Mouse (Mus musculus): ENCODE measurements around the gene Sh3d19. TPM values are rescaled to one million over a fixed set of nuclear protein-coding genes. Genes with fewer than 3 reads are reported as not detected.

The Sh3d19 gene
- total and polyA plus RNA-seq, 3 experiments, result 0.16 to 0.76 (median 0.33) TPM

- H3K4me2 ChIP-seq (ENCODE audit: insufficient read depth, low read depth, poor library complexity, severe bottlenecking), result no peak overlapping the region
- dilution Hi-C loops (cut with MboI; ENCODE audit: extremely low pct_ligation_motif_present, extremely low pct_unique_long_range_greater_than_20kb, low sequenced_read_pairs), result no loop called here
- no peaks in the 10 kb centered on the region for H3K79me2 ChIP-seq (replicated peaks; ENCODE audit: control insufficient read depth, extremely low read depth, insufficient read depth, poor library complexity, severe bottlenecking)
- DNase-seq (ENCODE audit: extremely low read depth), result no peak
- in situ Hi-C loops (cut with MboI; ENCODE audit: low pct_ligation_motif_present, low pct_unique_long_range_greater_than_20kb, low sequenced_read_pairs), result no loop called here
- no peaks in the 10 kb centered on the region for H3K9me3 ChIP-seq (replicated peaks; ENCODE audit: low read length)
- peaks cover 0 to 2% of the 10 kb centered on the region in 2 experiments; a peak in 1 of 4 replicates for H3K4me1 ChIP-seq (ENCODE audit: control insufficient read depth in 1 of 2, insufficient read depth in 2 of 2)
- no peak overlapping the region for H3K9ac ChIP-seq (ENCODE audit: insufficient read depth, low read depth)
- no peak overlapping the region for H3K4me3 ChIP-seq (replicated peaks in 1 of 3; ENCODE audit: low read depth in 2 of 3, low read length in 2 of 3, poor library complexity in 1 of 3)
- H3K27ac ChIP-seq (ENCODE audit: insufficient read depth, low read depth), result no peak overlapping the region
- TF ChIP-seq PAX5 (IDR thresholded peaks at IDR 0.05; ENCODE audit: low read length), result no peak
- no peak for TF ChIP-seq IRF4 (IDR thresholded peaks at IDR 0.05; ENCODE audit: low read depth, low read length)
- no peak for TF ChIP-seq MYC (IDR thresholded peaks at IDR 0.05; ENCODE audit: low read depth, low read length)
- TF ChIP-seq RCOR1 (conservative IDR thresholded peaks at IDR 0.05; ENCODE audit: low read depth, low read length), result no peak
- TF ChIP-seq BHLHE40 (IDR thresholded peaks at IDR 0.05; ENCODE audit: low read depth, low read length), result no peak
- no peak for TF ChIP-seq ZKSCAN1 (IDR thresholded peaks at IDR 0.05; ENCODE audit: borderline replicate concordance, low read depth, low read length)
- no peak for TF ChIP-seq KAT2A (IDR thresholded peaks at IDR 0.05; ENCODE audit: insufficient replicate concordance, low read length)
- no peak for TF ChIP-seq CHD2 (IDR thresholded peaks at IDR 0.05; ENCODE audit: low read length)
- TF ChIP-seq UBTF (IDR thresholded peaks at IDR 0.05; ENCODE audit: low read depth, low read length), result no peak
- no peak for TF ChIP-seq ZC3H11A (IDR thresholded peaks at IDR 0.05; ENCODE audit: low read depth, low read length)
- no peak for TF ChIP-seq NELFE (IDR thresholded peaks at IDR 0.05; ENCODE audit: low read depth, low read length)
- no peak for TF ChIP-seq ZMIZ1 (IDR thresholded peaks at IDR 0.05; ENCODE audit: low read depth, low read length)
- TF ChIP-seq MEF2A (IDR thresholded peaks at IDR 0.05; ENCODE audit: borderline replicate concordance, low read depth, low read length), result no peak
- TF ChIP-seq RAD21 (IDR thresholded peaks at IDR 0.05; ENCODE audit: low read depth, low read length), result no peak
- no peak for TF ChIP-seq TCF12 (IDR thresholded peaks at IDR 0.05; ENCODE audit: low read depth, low read length)
- TF ChIP-seq JUN (IDR thresholded peaks at IDR 0.05; ENCODE audit: insufficient read depth, low read depth, low read length), result no peak
- no peak for TF ChIP-seq JUND (conservative IDR thresholded peaks at IDR 0.05; ENCODE audit: low read depth, low read length)
- no peak for TF ChIP-seq NRF1 (IDR thresholded peaks at IDR 0.05; ENCODE audit: low read depth, low read length)
- no peak for TF ChIP-seq CHD1 (IDR thresholded peaks at IDR 0.05; ENCODE audit: low read depth, low read length)
- no peaks in the 10 kb centered on the region for H3K27me3 ChIP-seq (replicated peaks)
- H3K36me3 ChIP-seq (replicated peaks in 1 of 2; ENCODE audit: control insufficient read depth in 1 of 2, insufficient read depth in 1 of 2, low read length in 1 of 2), result no peaks in the 10 kb centered on the region
Observed at GRCm38 (mm10) chr3:85930671-85931255, 40.1 kb upstream of the Sh3d19 start.

- in situ Hi-C loops (cut with MboI; ENCODE audit: low pct_ligation_motif_present, low pct_unique_long_range_greater_than_20kb, low sequenced_read_pairs), result no loop called here
- H3K27ac ChIP-seq (ENCODE audit: insufficient read depth, low read depth), result no peak overlapping the region
- no peaks in the 10 kb centered on the region for H3K27me3 ChIP-seq (replicated peaks)
- dilution Hi-C loops (cut with MboI; ENCODE audit: extremely low pct_ligation_motif_present, extremely low pct_unique_long_range_greater_than_20kb, low sequenced_read_pairs), result no loop called here
- TF ChIP-seq GABPA (IDR thresholded peaks at IDR 0.05; ENCODE audit: insufficient replicate concordance, low read depth, low read length) (no peak), TCF12 (IDR thresholded peaks at IDR 0.05; ENCODE audit: low read depth, low read length) (no peak), PAX5 (IDR thresholded peaks at IDR 0.05; ENCODE audit: low read length) (no peak), BHLHE40 (IDR thresholded peaks at IDR 0.05; ENCODE audit: low read depth, low read length) (no peak), NRF1 (IDR thresholded peaks at IDR 0.05; ENCODE audit: low read depth, low read length) (no peak), KAT2A (IDR thresholded peaks at IDR 0.05; ENCODE audit: insufficient replicate concordance, low read length) (no peak), UBTF (IDR thresholded peaks at IDR 0.05; ENCODE audit: low read depth, low read length) (no peak), ZKSCAN1 (IDR thresholded peaks at IDR 0.05; ENCODE audit: borderline replicate concordance, low read depth, low read length) (no peak), CHD2 (IDR thresholded peaks at IDR 0.05; ENCODE audit: low read length) (no peak), CTCF (conservative IDR thresholded peaks at IDR 0.05 in 1 of 2, IDR thresholded peaks at IDR 0.05 in 1 of 2; ENCODE audit: low read depth in 2 of 2, low read length in 2 of 2) (no peak), SMC3 (IDR thresholded peaks at IDR 0.05; ENCODE audit: low read depth, low read length) (no peak), IRF4 (IDR thresholded peaks at IDR 0.05; ENCODE audit: low read depth, low read length) (no peak), CHD1 (IDR thresholded peaks at IDR 0.05; ENCODE audit: low read depth, low read length) (no peak), ELF1 (IDR thresholded peaks at IDR 0.05; ENCODE audit: low read depth, low read length) (no peak), JUN (IDR thresholded peaks at IDR 0.05; ENCODE audit: insufficient read depth, low read depth, low read length) (no peak), POLR2AphosphoS2 (IDR thresholded peaks at IDR 0.05; ENCODE audit: low read depth, low read length) (no peak), USF2 (conservative IDR thresholded peaks at IDR 0.05; ENCODE audit: low read depth, low read length) (no peak), ETS1 (conservative IDR thresholded peaks at IDR 0.05; ENCODE audit: low read depth, low read length) (no peak), TBP (conservative IDR thresholded peaks at IDR 0.05; ENCODE audit: low read depth, low read length) (no peak), MYC (IDR thresholded peaks at IDR 0.05; ENCODE audit: low read depth, low read length) (no peak)
- H3K4me1 ChIP-seq (ENCODE audit: control insufficient read depth in 1 of 2, insufficient read depth in 2 of 2), result peaks cover 0 to 2% of the 10 kb centered on the region in 2 experiments; a peak in 1 of 4 replicates
- no peaks in the 10 kb centered on the region for H3K9me3 ChIP-seq (replicated peaks; ENCODE audit: low read length)
- H3K79me2 ChIP-seq (replicated peaks; ENCODE audit: control insufficient read depth, extremely low read depth, insufficient read depth, poor library complexity, severe bottlenecking), result no peaks in the 10 kb centered on the region
- no peak for DNase-seq (ENCODE audit: extremely low read depth)
- no peak overlapping the region for H3K9ac ChIP-seq (ENCODE audit: insufficient read depth, low read depth)
- H3K4me3 ChIP-seq (replicated peaks in 1 of 3; ENCODE audit: low read depth in 2 of 3, low read length in 2 of 3, poor library complexity in 1 of 3), result no peak overlapping the region
- H3K4me2 ChIP-seq (ENCODE audit: insufficient read depth, low read depth, poor library complexity, severe bottlenecking), result no peak overlapping the region
- H3K36me3 ChIP-seq (replicated peaks in 1 of 2; ENCODE audit: control insufficient read depth in 1 of 2, insufficient read depth in 1 of 2, low read length in 1 of 2), result no peaks in the 10 kb centered on the region
Observed at GRCm38 (mm10) chr3:85931859-85932258, 39.0 kb upstream of the Sh3d19 start.
